Mouse (Mus musculus) CH12.LX (cell line): ENCODE data around the gene Agap1. TPM values are rescaled to one million over a fixed set of nuclear protein-coding genes. Genes with fewer than 3 reads are reported as not detected.

Source experiments
- DNase-seq: peaks from one replicate; pipeline ENCODE4 v3.0.0-alpha.2; 2013; ENCODE audit errors: extremely low read depth
- H3K27ac ChIP-seq: 2 replicates; pipeline ENCODE4 v1.5.1; 2012; ENCODE audit warnings: low read depth, mild to moderate bottlenecking, control low read depth, moderate library complexity; ENCODE audit not compliant: insufficient read depth
- H3K27me3 ChIP-seq: replicated peaks from 2 replicates; pipeline ENCODE3; 2012; ENCODE audit warnings: inconsistent platforms
- H3K36me3 ChIP-seq, 2 experiments: replicated peaks in 1 of 2; 2 replicates each; pipeline versions ENCODE3 to v1.6.1; 2012; ENCODE audit warnings: inconsistent platforms in 1 of 2, low read length in 1 of 2, mild to moderate bottlenecking in 1 of 2, mixed read lengths in 1 of 2, moderate library complexity in 1 of 2; ENCODE audit not compliant: control insufficient read depth in 1 of 2, insufficient read depth in 1 of 2
- H3K4me1 ChIP-seq, 2 experiments: 2 replicates each; pipeline ENCODE4 v1.6.1; 2012; ENCODE audit warnings: inconsistent platforms in 1 of 2, moderate library complexity in 1 of 2; ENCODE audit not compliant: insufficient read depth in 2 of 2, control insufficient read depth in 1 of 2
- H3K4me2 ChIP-seq: 2 replicates; pipeline ENCODE4 v1.6.1; 2012; ENCODE audit warnings: low read depth, mild to moderate bottlenecking, control low read depth; ENCODE audit not compliant: poor library complexity, insufficient read depth, severe bottlenecking
- H3K4me3 ChIP-seq, 3 experiments: fragments of 150-350 bp in 1 of 3; sonication (generic) in 1 of 3; replicated peaks in 1 of 3; 2 replicates each; pipeline versions ENCODE3 to v1.5.1; 2011 to 2012; ENCODE audit warnings: low read depth in 2 of 3, low read length in 2 of 3, mild to moderate bottlenecking in 2 of 3, moderate library complexity in 2 of 3, control low read depth in 1 of 3, improper control_type of control experiment in 1 of 3, inconsistent platforms in 1 of 3, mixed read lengths in 1 of 3; ENCODE audit not compliant: poor library complexity in 1 of 3
- H3K79me2 ChIP-seq: replicated peaks from 2 replicates; pipeline ENCODE4 v1.6.1; 2012; ENCODE audit warnings: mild to moderate bottlenecking, moderate library complexity; ENCODE audit not compliant: control insufficient read depth, poor library complexity, insufficient read depth, severe bottlenecking; ENCODE audit errors: extremely low read depth
- H3K9ac ChIP-seq: 2 replicates; pipeline ENCODE4 v1.6.1; 2012; ENCODE audit warnings: low read depth, mild to moderate bottlenecking, control low read depth, moderate library complexity; ENCODE audit not compliant: insufficient read depth
- H3K9me3 ChIP-seq: replicated peaks from 2 replicates; pipeline ENCODE3; 2012; ENCODE audit warnings: low read length, inconsistent platforms, mixed read lengths
- BHLHE40 ChIP-seq: IDR thresholded peaks from 2 replicates; pipeline ENCODE4 v1.6.1; 2011; ENCODE audit warnings: mild to moderate bottlenecking, low read depth, low read length, improper control_type of control experiment
- CHD1 ChIP-seq: IDR thresholded peaks from 2 replicates; pipeline ENCODE4 v1.6.1; 2012; ENCODE audit warnings: low read depth, low read length, improper control_type of control experiment, inconsistent platforms
- CHD2 ChIP-seq: IDR thresholded peaks from 2 replicates; pipeline ENCODE4 v1.6.1; 2011; ENCODE audit warnings: low read length, improper control_type of control experiment
- EP300 ChIP-seq: IDR thresholded peaks from 2 replicates; pipeline ENCODE4 v1.6.1; 2011; ENCODE audit warnings: low read length, improper control_type of control experiment
- HCFC1 ChIP-seq: IDR thresholded peaks from 2 replicates; pipeline ENCODE4 v1.6.1; 2012; ENCODE audit warnings: low read depth, mild to moderate bottlenecking, inconsistent platforms, low read length, improper control_type of control experiment
- KAT2A ChIP-seq: IDR thresholded peaks from 2 replicates; pipeline ENCODE4 v1.6.1; 2012; ENCODE audit warnings: low read length, improper control_type of control experiment, inconsistent platforms; ENCODE audit not compliant: insufficient replicate concordance
- MAFK ChIP-seq: IDR thresholded peaks from 2 replicates; pipeline ENCODE4 v1.6.1; 2011; ENCODE audit warnings: low read length, improper control_type of control experiment; ENCODE audit not compliant: insufficient replicate concordance
- MAX ChIP-seq: IDR thresholded peaks from 2 replicates; pipeline ENCODE4 v1.6.1; 2011; ENCODE audit warnings: low read length, improper control_type of control experiment
- MAZ ChIP-seq: IDR thresholded peaks from 2 replicates; pipeline ENCODE4 v1.6.1; 2012; ENCODE audit warnings: low read depth, mild to moderate bottlenecking, inconsistent platforms, low read length, improper control_type of control experiment, moderate library complexity
- MEF2A ChIP-seq: IDR thresholded peaks from 2 replicates; pipeline ENCODE4 v1.6.1; 2014; ENCODE audit warnings: low read depth, mild to moderate bottlenecking, inconsistent platforms, low read length, improper control_type of control experiment, borderline replicate concordance
- MYC ChIP-seq: IDR thresholded peaks from 2 replicates; pipeline ENCODE4 v1.6.1; 2011; ENCODE audit warnings: low read depth, mild to moderate bottlenecking, improper control_type of control experiment, low read length
- NELFE ChIP-seq: IDR thresholded peaks from 2 replicates; pipeline ENCODE4 v1.6.1; 2011; ENCODE audit warnings: low read depth, low read length, improper control_type of control experiment
- NRF1 ChIP-seq: IDR thresholded peaks from 2 replicates; pipeline ENCODE4 v1.6.1; 2014; ENCODE audit warnings: low read depth, mild to moderate bottlenecking, inconsistent platforms, low read length, improper control_type of control experiment, moderate library complexity
- PAX5 ChIP-seq: IDR thresholded peaks from 2 replicates; pipeline ENCODE4 v1.6.1; 2012; ENCODE audit warnings: low read length, inconsistent platforms, mixed read lengths
- POLR2A ChIP-seq: IDR thresholded peaks from 2 replicates; pipeline ENCODE4 v1.6.1; 2011; ENCODE audit warnings: low read depth, mild to moderate bottlenecking, improper control_type of control experiment, low read length
- RAD21 ChIP-seq: IDR thresholded peaks from 2 replicates; pipeline ENCODE4 v1.6.1; 2011; ENCODE audit warnings: low read depth, mild to moderate bottlenecking, low read length, improper control_type of control experiment, moderate library complexity
- SMC3 ChIP-seq: IDR thresholded peaks from 2 replicates; pipeline ENCODE4 v1.6.1; 2011; ENCODE audit warnings: low read depth, low read length, improper control_type of control experiment
- TBP ChIP-seq: conservative IDR thresholded peaks from 2 replicates; pipeline ENCODE4 v1.6.1; 2011; ENCODE audit warnings: low read depth, low read length, improper control_type of control experiment
- TCF12 ChIP-seq: IDR thresholded peaks from 2 replicates; pipeline ENCODE4 v1.6.1; 2014; ENCODE audit warnings: low read depth, mild to moderate bottlenecking, inconsistent platforms, low read length, improper control_type of control experiment
- UBTF ChIP-seq: IDR thresholded peaks from 2 replicates; pipeline ENCODE4 v1.6.1; 2012; ENCODE audit warnings: low read depth, mild to moderate bottlenecking, inconsistent platforms, low read length, improper control_type of control experiment, moderate library complexity
- USF1 ChIP-seq: IDR thresholded peaks from 2 replicates; pipeline ENCODE4 v1.6.1; 2014; ENCODE audit warnings: low read depth, mild to moderate bottlenecking, inconsistent platforms, low read length, improper control_type of control experiment
- ZC3H11A ChIP-seq: IDR thresholded peaks from 2 replicates; pipeline ENCODE4 v1.6.1; 2012; ENCODE audit warnings: low read depth, mild to moderate bottlenecking, inconsistent platforms, low read length, improper control_type of control experiment
- ZMIZ1 ChIP-seq: IDR thresholded peaks from 2 replicates; pipeline ENCODE4 v1.6.1; 2012; ENCODE audit warnings: low read depth, mild to moderate bottlenecking, inconsistent platforms, low read length, improper control_type of control experiment
- ZNF384 ChIP-seq: IDR thresholded peaks from 2 replicates; pipeline ENCODE4 v1.6.1; 2012; ENCODE audit warnings: low read depth, low read length, improper control_type of control experiment, inconsistent platforms
- dilution Hi-C: fragments of 300-500 bp; cut with MboI; formaldehyde crosslinking; loops from 2 replicates; pipeline ENCODE4 v1.14.3; 2020; ENCODE audit warnings: low sequenced_read_pairs; ENCODE audit not compliant: extremely low pct_unique_long_range_greater_than_20kb, extremely low pct_ligation_motif_present
- in situ Hi-C: fragments of 300-500 bp; cut with MboI; formaldehyde crosslinking; loops from 3 replicates; pipeline ENCODE4 v1.14.3; 2019; ENCODE audit warnings: low sequenced_read_pairs, low pct_ligation_motif_present, low pct_unique_long_range_greater_than_20kb, mixed read lengths
- polyA plus RNA-seq: library from polyadenylated mRNA; unstranded; fragments of >175 nt; gene quantifications from 2 replicates; pipeline ENCODE4 v1.2.1, GENCODE M21; 2012; ENCODE audit warnings: low read depth; ENCODE audit not compliant: insufficient read length
- total RNA-seq, 2 experiments: library from RNA; depleted of rRNA; stranded (reverse); fragments of 300-350 nt in 1 of 2; fragments of >200 nt in 1 of 2; gene quantifications; 2 replicates each; pipeline ENCODE4 v1.2.3; 2012 to 2014

The Agap1 gene
- total and polyA plus RNA-seq, 3 experiments, result not detected

DNA sequence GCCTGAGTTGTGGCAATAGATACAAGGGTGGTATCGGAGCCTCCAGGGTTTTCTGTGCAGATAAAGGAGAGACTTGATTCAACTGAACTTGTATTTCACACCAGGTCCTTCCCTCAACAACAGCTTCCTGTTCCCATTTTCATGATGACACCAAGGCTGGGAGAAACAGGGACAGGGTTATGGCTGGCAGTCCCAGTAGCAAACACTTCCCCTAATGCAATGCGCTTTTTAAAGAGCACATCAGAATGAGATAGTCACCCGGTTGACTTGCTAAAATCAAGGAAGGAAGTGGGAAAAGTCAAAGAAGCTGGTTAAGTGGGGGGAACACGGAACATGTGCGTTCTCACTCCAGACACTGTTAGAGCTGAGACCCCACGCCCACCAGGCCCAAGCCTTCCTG lies 436.8 kb downstream of the Agap1 start:
- in situ Hi-C loops (no loop called here), dilution Hi-C loops (no loop called here)
- H3K9ac ChIP-seq, result no peak overlapping the region
- no peak overlapping the region for H3K4me2 ChIP-seq
- H3K27ac ChIP-seq, result no peak overlapping the region
- peaks cover 95% of the 10 kb centered on the region for H3K9me3 ChIP-seq
- H3K27me3 ChIP-seq, result no peaks in the 10 kb centered on the region
- no peaks in the 10 kb centered on the region for H3K79me2 ChIP-seq
- H3K4me3 ChIP-seq, result no peak overlapping the region
- H3K36me3 ChIP-seq, result no peaks in the 10 kb centered on the region
- no peak for DNase-seq
- no peaks in the 10 kb centered on the region for H3K4me1 ChIP-seq
- no peak for TF ChIP-seq TBP
- TF ChIP-seq CHD2, result no peak
- no peak for TF ChIP-seq SMC3
- no peak for TF ChIP-seq MYC
- no peak for TF ChIP-seq ZC3H11A
- TF ChIP-seq BHLHE40, result no peak
- TF ChIP-seq RAD21, result no peak
- no peak for TF ChIP-seq NELFE
- TF ChIP-seq UBTF, result no peak
- no peak for TF ChIP-seq PAX5
- TF ChIP-seq MEF2A, result no peak
- no peak for TF ChIP-seq POLR2A
- no peak for TF ChIP-seq KAT2A
- no peak for TF ChIP-seq MAZ
- no peak for TF ChIP-seq ZMIZ1
- no peak for TF ChIP-seq HCFC1
- no peak for TF ChIP-seq CHD1
- TF ChIP-seq USF1, result no peak
- no peak for TF ChIP-seq NRF1

- dilution Hi-C loops, result no loop called here
- no peaks in the 10 kb centered on the region for H3K4me1 ChIP-seq
- no peaks in the 10 kb centered on the region for H3K36me3 ChIP-seq
- no peak for TF ChIP-seq MAFK
- TF ChIP-seq NELFE, result no peak
- TF ChIP-seq EP300, result no peak
- TF ChIP-seq SMC3, result no peak
- TF ChIP-seq PAX5, result no peak
- no peak for TF ChIP-seq UBTF
- TF ChIP-seq MEF2A, result no peak
- no peak for TF ChIP-seq MAX
- no peak for TF ChIP-seq ZMIZ1
- TF ChIP-seq TCF12, result no peak
- no peak for TF ChIP-seq ZNF384
- no peak for TF ChIP-seq USF1
- no peak overlapping the region for H3K4me3 ChIP-seq
- no peak for DNase-seq
- in situ Hi-C loops, result no loop called here
- H3K9me3 ChIP-seq, result peaks cover 95% of the 10 kb centered on the region
- no peaks in the 10 kb centered on the region for H3K27me3 ChIP-seq
- no peak overlapping the region for H3K27ac ChIP-seq
- no peak overlapping the region for H3K4me2 ChIP-seq
- no peaks in the 10 kb centered on the region for H3K79me2 ChIP-seq
- H3K9ac ChIP-seq, result no peak overlapping the region
These were observed 437.7 kb downstream of the Agap1 start for GRCm38 (mm10) chr1:89892281-89892680.
